Mouse (Mus musculus) megakaryocyte progenitor cell, adult 5-6 weeks (primary cell): Measurements from ENCODE around the gene Srsf5. TPM values are rescaled to one million over a fixed set of nuclear protein-coding genes. Genes with fewer than 3 reads are reported as not detected.

Source experiments
- ATAC-seq: replicated peaks from 2 replicates; pipeline ENCODE4 v1.8.0; 2016; ENCODE audit warnings: mild to moderate bottlenecking, moderate TSS enrichment, inconsistent platforms; ENCODE audit not compliant: poor library complexity
- total RNA-seq, 2 experiments: library from RNA; stranded (forward) in 1 of 2; stranded (reverse) in 1 of 2; fragments of 157-497, 149-512 nt in 1 of 2; fragments of 200-1000 nt in 1 of 2; gene quantifications; 2 replicates each; pipeline versions ENCODE4 v1.2.3 to v1.2.4; 2015 to 2017

Srsf5 gene
- total RNA-seq, 2 experiments from 2014 or later = 283 to 684 TPM

DNA sequence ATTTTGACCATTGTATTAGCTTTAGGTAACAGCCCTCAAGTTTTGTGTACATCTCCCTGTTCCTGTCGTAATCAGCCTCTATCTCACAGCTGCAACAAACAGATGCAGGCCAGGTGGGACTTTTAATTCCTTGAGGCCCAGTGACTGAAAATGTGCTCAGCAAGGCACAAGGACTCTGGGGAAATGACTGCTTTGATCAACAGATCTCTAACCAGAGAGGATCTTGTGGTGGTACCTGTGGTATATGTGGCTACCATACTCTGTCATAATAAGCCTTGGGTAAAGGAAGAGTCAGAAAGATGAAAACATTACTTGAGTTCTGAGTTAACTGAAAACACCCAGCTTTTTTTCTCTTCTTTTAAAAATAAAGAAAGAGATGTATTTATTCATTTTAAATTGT, 48.5 kb downstream of the Srsf5 start:
- no peak for ATAC-seq

DNA sequence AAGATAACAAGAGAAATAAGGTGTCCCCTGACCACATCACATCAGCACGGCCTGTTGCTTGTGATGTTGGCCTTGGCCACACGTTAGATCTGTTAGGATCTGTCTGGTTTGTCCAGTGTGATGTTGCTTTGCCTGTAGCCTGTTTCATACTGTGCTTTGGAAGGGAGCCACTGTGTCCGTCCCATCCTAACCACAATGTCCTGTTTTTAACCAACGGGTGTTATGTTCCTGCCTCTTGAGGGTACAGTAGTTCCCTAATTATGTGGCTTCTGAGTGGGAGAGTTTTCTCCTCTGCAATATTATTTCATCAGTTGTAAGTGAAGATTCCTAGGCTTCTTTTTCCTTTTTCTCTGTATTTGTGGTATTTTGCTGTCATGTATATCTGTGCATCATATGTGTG, 50.0 kb downstream of the Srsf5 start:
- ATAC-seq = peak; percentile 88

DNA sequence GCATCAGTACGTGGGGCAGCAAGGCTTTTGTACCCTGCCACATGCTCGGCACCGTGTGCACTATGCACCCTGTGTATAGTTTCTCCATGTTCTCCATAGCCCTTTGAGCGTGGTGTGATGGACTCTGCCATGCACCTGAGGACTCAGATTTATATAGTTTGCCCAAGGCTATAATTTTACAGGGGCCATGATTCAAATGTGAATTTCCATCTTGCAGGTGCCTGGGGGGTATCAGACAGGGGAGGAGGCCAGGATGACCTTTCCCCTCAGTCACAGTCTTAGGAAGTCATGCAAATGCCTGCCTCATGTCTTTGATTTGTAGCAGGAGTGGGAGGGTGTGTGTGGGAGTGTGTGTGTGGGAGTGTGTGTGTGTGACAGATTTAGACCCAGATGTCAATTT, 52.3 kb downstream of the Srsf5 start:
- ATAC-seq = no peak

GRCm38 (mm10) chr12:80998528-80999221, 53.4 kb downstream of the Srsf5 start:
- peak; percentile 25; the same call in 1 of the 2 replicates for ATAC-seq

Other genes starting within 250 kb of the Srsf5 start
- gene Ccdc177, start 184.8 kb upstream of the Srsf5 start, total RNA-seq (2015) = not detected in 2 replicates
- 0.12 TPM in 1 of 2 replicates, not detected in the other for gene Ccdc177, start 184.8 kb upstream of the Srsf5 start, total RNA-seq (2017)
- 12.8 and 14.5 TPM in 2 replicates for gene Susd6, start 155.0 kb upstream of the Srsf5 start, total RNA-seq (2015)
- 15.9 and 19.4 TPM in 2 replicates for gene Susd6, start 155.0 kb upstream of the Srsf5 start, total RNA-seq (2017)
- not detected in 2 replicates for gene Slc10a1, start 23.2 kb downstream of the Srsf5 start, total RNA-seq (2015)
- gene Slc10a1, start 23.2 kb downstream of the Srsf5 start, total RNA-seq (2017) = not detected in 2 replicates
- 0.54 and 0.83 TPM in 2 replicates for gene Smoc1, start 81.3 kb downstream of the Srsf5 start, total RNA-seq (2015)
- gene Smoc1, start 81.3 kb downstream of the Srsf5 start, total RNA-seq (2017) = 1.6 and 1.7 TPM in 2 replicates